Mouse (Mus musculus): ENCODE data around the gene Man1a. TPM values are rescaled to one million over a fixed set of nuclear protein-coding genes. Genes with fewer than 3 reads are reported as not detected.

Man1a gene
- polyA plus RNA-seq, 1 experiment, result 3.0 TPM

DNA sequence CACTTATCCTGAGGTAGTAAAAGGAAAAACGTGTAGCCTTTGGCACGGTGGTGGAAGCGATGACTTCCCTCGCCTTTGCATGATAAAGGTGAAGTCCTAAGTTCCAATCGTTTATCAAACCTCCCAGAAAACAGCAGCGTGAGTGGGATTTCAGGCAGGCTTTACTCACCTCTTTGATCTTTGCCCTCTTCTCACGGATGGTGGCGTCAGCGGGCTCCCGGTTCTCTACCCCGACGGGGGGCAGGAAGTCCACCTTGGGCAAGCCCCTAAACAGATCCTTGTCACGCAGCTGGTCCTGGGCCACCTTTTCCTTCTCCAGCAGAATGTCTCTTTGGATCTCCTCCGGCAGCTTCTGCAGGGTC, 2.2 kb downstream of the Man1a start:
- peak overlapping the region; percentile 55 for H3K4me3 ChIP-seq
- peak overlapping the region; percentile 92 for H3K4me2 ChIP-seq (ENCODE audit: low read depth)
- no peaks in the 10 kb centered on the region for H3K27me3 ChIP-seq (ENCODE audit: control insufficient read depth, insufficient read depth, insufficient read length)
- TF ChIP-seq CEBPB (IDR thresholded peaks at IDR 0.05; ENCODE audit: insufficient read depth, poor library complexity, severe bottlenecking) (no peak), POLR2A (IDR thresholded peaks at IDR 0.05; ENCODE audit: insufficient read length, low read depth) (no peak), MAX (IDR thresholded peaks at IDR 0.05; ENCODE audit: low read depth) (no peak), USF1 (IDR thresholded peaks at IDR 0.05; ENCODE audit: low read depth) (no peak), E2F4 (IDR thresholded peaks at IDR 0.05; ENCODE audit: insufficient read depth) (no peak), REST (IDR thresholded peaks at IDR 0.05; ENCODE audit: insufficient read depth, insufficient read length) (no peak), MYOD1 (IDR thresholded peaks at IDR 0.05; ENCODE audit: control insufficient read depth in 1 of 3, insufficient read length in 2 of 3, low read depth in 2 of 3) (no peak), POLR2AphosphoS2 (IDR thresholded peaks at IDR 0.05; ENCODE audit: insufficient read length, low read depth) (no peak), TCF3 (IDR thresholded peaks at IDR 0.05; ENCODE audit: insufficient read length, low read depth) (no peak), SRF (IDR thresholded peaks at IDR 0.05; ENCODE audit: control insufficient read depth, insufficient read length, low read depth) (no peak), MYOG (IDR thresholded peaks at IDR 0.05; ENCODE audit: control insufficient read depth in 1 of 3, insufficient read depth in 1 of 3, insufficient read length in 2 of 3, low read depth in 2 of 3) (no peak), TCF12 (IDR thresholded peaks at IDR 0.05; ENCODE audit: insufficient read depth, poor library complexity, severe bottlenecking) (no peak)
- no peaks in the 10 kb centered on the region for H3K79me2 ChIP-seq (ENCODE audit: control insufficient read depth, insufficient read depth)
- no peak overlapping the region for H3ac ChIP-seq (ENCODE audit: control insufficient read depth, insufficient read length)
- H3K36me3 ChIP-seq (ENCODE audit: control insufficient read depth, insufficient read depth), result no peaks in the 10 kb centered on the region

DNA sequence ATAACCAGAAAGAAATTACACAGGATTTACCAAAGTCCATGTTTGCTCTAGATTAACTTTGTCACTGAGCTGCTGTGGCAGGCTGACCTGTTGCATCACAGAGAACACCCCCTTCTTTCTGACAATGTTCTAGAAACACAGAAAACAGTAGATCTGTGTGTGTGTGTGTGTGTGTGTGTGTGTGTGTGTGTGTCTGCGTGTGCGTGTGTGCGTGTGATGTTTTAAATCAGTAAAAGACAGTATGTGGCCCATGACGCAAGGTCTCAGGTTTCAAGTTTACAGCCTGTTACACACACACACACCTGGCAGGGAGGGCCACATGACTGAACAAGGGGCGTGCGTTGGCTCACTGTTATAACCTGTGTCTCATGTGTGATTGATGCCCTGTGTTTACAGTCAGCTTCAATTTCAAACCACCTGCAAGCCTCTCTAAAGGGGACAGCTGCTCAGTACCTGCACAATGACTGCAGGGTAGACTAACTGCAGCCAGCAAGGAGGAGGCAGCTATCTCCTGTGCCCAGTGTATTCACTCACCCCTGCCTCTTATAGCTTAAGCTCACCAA, 2.7 kb downstream of the Man1a start:
- H3ac ChIP-seq (ENCODE audit: control insufficient read depth, insufficient read length), result no peak overlapping the region
- peak overlapping the region; percentile 55 for H3K4me3 ChIP-seq
- H3K4me2 ChIP-seq (ENCODE audit: low read depth), result peak overlapping the region; percentile 92
- no peaks in the 10 kb centered on the region for H3K27me3 ChIP-seq (ENCODE audit: control insufficient read depth, insufficient read depth, insufficient read length)
- no peaks in the 10 kb centered on the region for H3K36me3 ChIP-seq (ENCODE audit: control insufficient read depth, insufficient read depth)
- TF ChIP-seq POLR2AphosphoS2 (IDR thresholded peaks at IDR 0.05; ENCODE audit: insufficient read length, low read depth) (no peak), MYOD1 (IDR thresholded peaks at IDR 0.05; ENCODE audit: control insufficient read depth in 1 of 3, insufficient read length in 2 of 3, low read depth in 2 of 3) (no peak), USF1 (IDR thresholded peaks at IDR 0.05; ENCODE audit: low read depth) (no peak), TCF3 (IDR thresholded peaks at IDR 0.05; ENCODE audit: insufficient read length, low read depth) (no peak), E2F4 (IDR thresholded peaks at IDR 0.05; ENCODE audit: insufficient read depth) (no peak), POLR2A (IDR thresholded peaks at IDR 0.05; ENCODE audit: insufficient read length, low read depth) (no peak), TCF12 (IDR thresholded peaks at IDR 0.05; ENCODE audit: insufficient read depth, poor library complexity, severe bottlenecking) (no peak), SRF (IDR thresholded peaks at IDR 0.05; ENCODE audit: control insufficient read depth, insufficient read length, low read depth) (no peak), REST (IDR thresholded peaks at IDR 0.05; ENCODE audit: insufficient read depth, insufficient read length) (no peak), MAX (IDR thresholded peaks at IDR 0.05; ENCODE audit: low read depth) (no peak), CEBPB (IDR thresholded peaks at IDR 0.05; ENCODE audit: insufficient read depth, poor library complexity, severe bottlenecking) (no peak)
- no peaks in the 10 kb centered on the region for H3K79me2 ChIP-seq (ENCODE audit: control insufficient read depth, insufficient read depth)

DNA sequence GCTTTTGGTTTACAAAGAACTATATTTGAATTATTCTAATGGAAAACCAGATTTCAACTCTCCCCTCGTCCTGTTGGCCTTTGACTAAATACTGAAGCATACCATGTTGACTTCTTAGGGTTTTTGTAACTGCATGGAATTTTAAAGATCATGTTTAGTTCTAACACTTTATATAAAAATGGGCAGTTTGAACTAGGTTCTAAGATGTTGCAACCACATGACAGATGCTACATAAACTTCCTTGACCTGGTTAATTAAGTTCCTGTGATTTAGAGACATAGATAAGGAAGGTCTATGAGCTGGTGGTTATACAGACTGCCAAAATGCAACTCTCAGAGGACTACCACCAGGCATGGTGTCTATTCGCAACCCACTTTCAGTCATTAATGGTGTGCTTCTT, 4.1 kb downstream of the Man1a start:
- TF ChIP-seq MAX (IDR thresholded peaks at IDR 0.05; ENCODE audit: low read depth) (no peak), MYOD1 (IDR thresholded peaks at IDR 0.05; ENCODE audit: control insufficient read depth in 1 of 3, insufficient read length in 2 of 3, low read depth in 2 of 3) (no peak), MYOG (IDR thresholded peaks at IDR 0.05; ENCODE audit: control insufficient read depth in 1 of 3, insufficient read depth in 1 of 3, insufficient read length in 2 of 3, low read depth in 2 of 3) (no peak), E2F4 (IDR thresholded peaks at IDR 0.05; ENCODE audit: insufficient read depth) (no peak), POLR2A (IDR thresholded peaks at IDR 0.05; ENCODE audit: insufficient read length, low read depth) (no peak)
- Histone ChIP-seq H3K27me3 (ENCODE audit: control insufficient read depth, insufficient read depth, insufficient read length) (no peaks in the 10 kb centered on the region), H3K4me3 (no peak overlapping the region), H3ac (ENCODE audit: control insufficient read depth, insufficient read length) (no peak overlapping the region), H3K36me3 (ENCODE audit: control insufficient read depth, insufficient read depth) (no peaks in the 10 kb centered on the region), H3K4me2 (ENCODE audit: low read depth) (no peak overlapping the region), H3K79me2 (ENCODE audit: control insufficient read depth, insufficient read depth) (no peaks in the 10 kb centered on the region)

DNA sequence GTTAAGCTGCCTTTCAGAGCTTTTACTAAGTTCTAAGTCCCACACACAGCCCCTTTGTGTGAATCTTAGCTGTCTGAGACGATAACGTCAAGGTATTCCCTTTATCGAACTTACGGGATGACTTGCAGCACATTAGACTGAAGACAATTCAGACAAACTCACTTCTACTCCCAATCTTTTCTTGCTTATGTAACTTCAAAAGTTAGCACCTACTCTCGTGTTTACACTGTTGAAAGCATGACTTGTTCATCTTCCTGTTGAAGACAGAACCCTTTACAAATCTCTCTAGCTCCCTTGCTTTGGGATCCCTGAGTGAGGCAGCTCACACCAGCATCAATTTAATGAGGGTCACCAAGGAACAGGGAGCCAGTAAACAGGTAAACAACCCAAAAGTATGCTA, 5.9 kb downstream of the Man1a start:
- H3ac ChIP-seq (ENCODE audit: control insufficient read depth, insufficient read length), result no peak overlapping the region
- no peak for TF ChIP-seq E2F4 (IDR thresholded peaks at IDR 0.05; ENCODE audit: insufficient read depth)
- no peak for TF ChIP-seq MAX (IDR thresholded peaks at IDR 0.05; ENCODE audit: low read depth)
- TF ChIP-seq POLR2A (IDR thresholded peaks at IDR 0.05; ENCODE audit: insufficient read length, low read depth), result no peak
- TF ChIP-seq TCF3 (IDR thresholded peaks at IDR 0.05; ENCODE audit: insufficient read length, low read depth), result no peak
- no peaks in the 10 kb centered on the region for H3K36me3 ChIP-seq (ENCODE audit: control insufficient read depth, insufficient read depth)
- H3K79me2 ChIP-seq (ENCODE audit: control insufficient read depth, insufficient read depth), result no peaks in the 10 kb centered on the region
- no peaks in the 10 kb centered on the region for H3K27me3 ChIP-seq (ENCODE audit: control insufficient read depth, insufficient read depth, insufficient read length)
- H3K4me3 ChIP-seq, result no peak overlapping the region
- no peak overlapping the region for H3K4me2 ChIP-seq (ENCODE audit: low read depth)

DNA sequence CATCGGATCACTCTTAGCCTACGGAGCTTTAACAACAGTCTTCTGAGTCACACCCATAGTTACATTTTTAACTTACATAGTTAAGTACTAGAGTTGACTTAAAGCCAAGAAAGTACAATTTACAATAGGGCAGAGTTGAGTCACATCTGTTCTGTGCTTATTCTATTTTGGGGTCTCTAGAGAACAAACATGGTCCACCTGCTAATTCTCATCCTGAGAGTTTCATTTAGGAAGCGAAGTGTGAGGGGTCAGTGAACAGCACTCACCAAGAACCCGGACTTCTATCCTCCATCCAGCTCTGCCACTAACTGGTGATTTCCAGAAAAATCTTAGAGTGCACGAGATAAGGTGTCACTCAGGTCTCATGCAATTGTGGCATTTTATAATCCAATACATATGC, 7.0 kb downstream of the Man1a start:
- Histone ChIP-seq H3K36me3 (ENCODE audit: control insufficient read depth, insufficient read depth) (no peaks in the 10 kb centered on the region), H3K79me2 (ENCODE audit: control insufficient read depth, insufficient read depth) (no peaks in the 10 kb centered on the region), H3K4me3 (no peak overlapping the region), H3K27me3 (ENCODE audit: control insufficient read depth, insufficient read depth, insufficient read length) (no peaks in the 10 kb centered on the region), H3ac (ENCODE audit: control insufficient read depth, insufficient read length) (no peak overlapping the region), H3K4me2 (ENCODE audit: low read depth) (no peak overlapping the region)
- TF ChIP-seq MAX (IDR thresholded peaks at IDR 0.05; ENCODE audit: low read depth) (no peak), MYOG (IDR thresholded peaks at IDR 0.05; ENCODE audit: control insufficient read depth in 1 of 3, insufficient read depth in 1 of 3, insufficient read length in 2 of 3, low read depth in 2 of 3) (no peak), REST (IDR thresholded peaks at IDR 0.05; ENCODE audit: insufficient read depth, insufficient read length) (no peak), CEBPB (IDR thresholded peaks at IDR 0.05; ENCODE audit: insufficient read depth, poor library complexity, severe bottlenecking) (no peak), TCF3 (IDR thresholded peaks at IDR 0.05; ENCODE audit: insufficient read length, low read depth) (no peak), USF1 (IDR thresholded peaks at IDR 0.05; ENCODE audit: low read depth) (no peak), TCF12 (IDR thresholded peaks at IDR 0.05; ENCODE audit: insufficient read depth, poor library complexity, severe bottlenecking) (no peak)
